Mouse (Mus musculus) heart, postnatal 36 days (tissue): ENCODE measurements around the gene Acadvl. TPM values are rescaled to one million over a fixed set of nuclear protein-coding genes. Genes with fewer than 3 reads are reported as not detected.

Experiments
- DNase-seq, 2 experiments: peaks; one replicate each; pipeline ENCODE4 v3.0.0; 2021 to 2022
- intact Hi-C: fragments of 180-260 bp; cut with DNase I; formaldehyde crosslinking; loops from one replicate; pipeline ENCODE4 v1.15.1; 2025
- total RNA-seq, 2 experiments: library from RNA; stranded (reverse); gene quantifications; 2 replicates each; pipeline ENCODE4 v1.2.3; 2021

The Acadvl gene
- total RNA-seq, 2 experiments from 2014 or later: 1,292 to 1,425 TPM

DNA sequence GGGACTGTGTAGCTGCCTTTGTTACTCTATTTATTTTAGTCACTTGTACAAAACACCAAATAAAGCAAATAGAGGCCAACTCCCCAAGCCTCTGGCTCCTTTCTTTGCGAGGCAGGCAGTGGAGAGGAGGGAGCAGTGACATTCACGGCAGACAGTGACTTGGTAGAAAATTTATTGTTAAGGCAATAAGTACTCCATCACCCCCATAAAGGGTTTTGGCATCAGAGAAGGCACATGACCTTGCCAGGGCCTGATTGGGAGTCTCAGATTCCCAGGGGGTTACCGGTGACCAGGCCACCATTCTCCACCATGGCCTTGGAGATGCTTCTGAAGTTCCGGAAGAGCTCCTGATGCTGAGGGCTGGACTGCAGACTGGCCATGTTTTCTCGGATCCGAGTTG is 5.2 kb downstream of the Acadvl start:
- DNase-seq: no peak
- intact Hi-C loops: no loop called here

- intact Hi-C loops: no loop called here
- DNase-seq: no peak
These were observed 9.7 kb downstream of the Acadvl start for GRCm38 (mm10) chr11:70005521-70005920.

DNA sequence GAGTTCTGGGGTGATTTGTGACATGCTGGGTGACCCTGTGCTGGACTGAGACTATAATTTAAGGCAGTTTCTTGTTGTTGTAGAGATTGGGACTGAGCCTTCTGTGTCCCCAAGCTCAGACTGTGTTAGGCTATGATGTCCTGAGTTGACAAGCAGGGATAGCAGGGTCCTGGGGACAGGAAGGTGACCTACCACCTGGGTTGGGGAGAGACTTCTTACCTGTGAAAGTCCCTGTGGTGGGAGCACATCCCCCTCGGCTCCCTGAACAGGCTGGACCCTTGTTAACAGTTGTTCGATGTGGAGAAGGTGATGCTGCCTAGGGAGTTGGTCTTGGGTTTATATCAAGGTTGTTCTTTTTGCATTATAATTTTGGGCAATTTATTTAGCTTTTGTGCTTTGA is 12.7 kb downstream of the Acadvl start:
- intact Hi-C loops: no loop called here
- no peak for DNase-seq

GRCm38 (mm10) chr11:70001865-70002264 is 13.3 kb downstream of the Acadvl start:
- intact Hi-C loops: loop anchor here (2.0 kb wide), 1 partner anchor 13 kb away; the partner anchor contains the start of gene Acadvl
- DNase-seq: no peak

GRCm38 (mm10) chr11:70001159-70001558 is 14.1 kb downstream of the Acadvl start:
- DNase-seq: no peak
- intact Hi-C loops: loop anchor here (2.0 kb wide), 1 partner anchor 14 kb away; the partner anchor contains the start of gene Acadvl

DNA sequence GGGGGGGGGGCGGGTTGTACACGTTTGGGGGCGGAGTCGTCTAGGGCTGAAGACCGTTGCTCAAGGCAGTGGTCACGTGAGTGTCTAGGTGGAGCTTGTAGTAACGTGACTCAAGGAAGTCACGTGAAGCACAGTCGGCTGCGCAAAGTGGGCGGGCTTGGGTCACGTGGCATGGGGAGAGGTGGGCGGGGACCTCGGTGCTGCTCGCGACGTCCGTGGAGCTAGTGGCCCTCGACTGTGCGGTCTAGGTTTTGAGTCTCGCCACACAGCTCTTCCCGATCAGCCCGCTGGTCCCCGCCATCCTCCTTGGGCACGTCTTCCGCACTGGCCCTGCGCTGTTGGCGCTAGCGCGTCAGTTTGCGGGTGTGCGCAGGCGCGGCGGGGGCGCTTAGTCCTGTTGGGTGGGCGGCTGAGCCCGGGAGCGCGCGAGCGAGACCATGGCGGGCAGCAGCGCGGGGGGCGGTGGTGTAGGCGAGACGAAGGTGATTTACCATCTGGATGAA is 14.8 kb downstream of the Acadvl start, which contains the start of gene Dvl2:
Gene Dvl2, plus strand, starts transcription at position 200 of the 503 bp plus-strand sequence.
- intact Hi-C loops: loop anchor here (2.0 kb wide), 1 partner anchor 14 kb away; the partner anchor contains the start of gene Acadvl

DNA sequence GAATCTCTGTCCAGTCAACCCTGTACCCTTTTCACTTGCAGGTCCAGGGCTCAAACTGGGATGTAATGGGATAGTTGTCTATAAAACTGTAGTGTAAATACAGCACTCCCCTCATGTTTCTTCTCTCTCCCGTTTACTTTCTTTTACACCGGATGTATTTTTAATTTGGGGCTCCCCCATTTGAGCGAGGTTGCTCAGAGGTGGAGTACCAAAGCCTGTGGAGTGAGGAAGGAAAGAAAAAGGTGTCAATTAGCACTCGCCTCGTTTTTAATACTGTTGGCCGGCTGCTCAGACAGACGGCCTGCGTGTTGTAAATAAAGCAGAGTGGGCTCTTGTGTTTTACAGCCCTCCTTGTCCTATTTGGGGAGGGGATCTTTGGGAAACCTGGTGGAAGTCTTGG is 15.5 kb downstream of the Acadvl start:
- DNase-seq: no peak
- intact Hi-C loops: loop anchor here (2.0 to 10.0 kb wide), 3 partner anchors 15 to 655 kb away; partner anchors contain the start of genes Acadvl, Eno3, Kdm6b and Pfn1

More for the DNA sequence above, 14.8 kb downstream of the Acadvl start, which contains the start of gene Dvl2:
- DNase-seq: peak; percentile 85

DNA sequence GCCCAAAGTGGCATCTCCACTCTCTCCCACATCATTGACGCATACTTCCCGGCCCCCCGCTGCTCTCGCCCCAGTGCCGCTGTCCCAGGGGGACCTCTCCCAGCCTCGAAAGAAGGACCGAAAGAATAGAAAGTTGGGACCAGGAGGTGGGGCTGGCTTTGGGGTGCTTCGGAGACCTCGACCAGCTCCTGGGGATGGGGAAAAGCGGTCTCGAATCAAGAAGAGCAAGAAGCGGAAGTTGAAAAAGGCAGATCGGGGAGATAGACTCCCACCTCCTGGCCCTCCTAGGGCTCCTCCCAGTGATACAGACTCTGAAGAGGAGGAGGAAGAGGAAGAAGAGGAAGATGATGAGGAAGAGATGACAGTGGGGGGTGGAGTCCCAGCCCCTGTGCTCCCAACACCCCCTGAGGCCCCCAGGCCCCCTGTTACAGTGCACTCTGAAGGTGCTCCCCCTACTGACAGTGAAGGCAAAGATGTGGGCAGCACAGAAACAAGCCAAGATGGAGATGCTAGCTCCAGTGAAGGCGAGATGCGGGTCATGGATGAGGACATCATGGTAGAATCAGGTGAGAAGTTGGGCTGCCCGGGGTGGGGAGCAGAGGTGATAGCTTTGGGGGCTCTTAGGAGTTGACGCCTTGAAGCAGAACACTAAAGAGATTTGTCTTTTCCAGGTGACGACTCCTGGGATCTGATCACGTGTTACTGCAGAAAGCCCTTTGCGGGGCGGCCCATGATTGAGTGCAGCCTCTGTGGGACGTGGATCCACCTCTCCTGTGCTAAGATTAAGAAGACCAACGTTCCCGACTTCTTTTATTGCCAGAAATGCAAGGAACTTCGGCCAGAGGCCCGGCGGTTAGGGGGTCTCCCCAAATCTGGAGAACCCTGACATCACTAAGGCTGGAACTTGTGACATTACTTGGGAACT is 16.4 kb downstream of the Acadvl start:
- intact Hi-C loops: loop anchor here (10.0 kb wide), 2 partner anchors 584 to 656 kb away; partner anchors contain the start of genes Eno3, Kdm6b and Pfn1
- no peak for DNase-seq

DNA sequence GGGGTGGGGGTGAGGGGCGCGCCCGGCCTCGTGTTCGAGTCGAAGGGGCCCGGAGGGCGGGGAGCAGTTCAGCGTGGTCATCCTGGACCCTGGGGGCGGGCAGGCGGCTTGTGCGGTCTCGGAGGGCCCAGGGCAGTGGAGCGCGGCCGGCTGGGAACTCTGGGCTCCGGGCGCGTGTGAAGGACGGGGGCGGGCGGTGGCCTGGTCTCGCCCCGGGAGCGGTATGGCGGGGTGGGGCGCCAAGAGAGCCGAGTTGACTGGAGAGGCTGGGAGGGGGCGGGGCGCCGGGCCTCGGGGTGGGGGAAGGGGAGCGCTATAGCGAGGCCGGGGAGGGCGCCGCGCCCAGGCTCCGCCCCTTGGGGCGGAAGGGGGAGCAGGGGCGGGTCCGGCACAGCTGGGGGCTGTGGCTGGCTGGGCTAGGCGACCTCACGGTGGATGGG is 18.1 kb downstream of the Acadvl start:
- DNase-seq: peak; percentile 89 to 92
- intact Hi-C loops: loop anchor here (10.0 kb wide), 2 partner anchors 582 to 658 kb away; partner anchors contain the start of genes Eno3, Kdm6b and Pfn1

GRCm38 (mm10) chr11:69996161-69997061 is 18.8 kb downstream of the Acadvl start:
- peak; percentile 61 to 65 for DNase-seq
- intact Hi-C loops: loop anchor here (10.0 kb wide), 2 partner anchors 582 to 658 kb away; partner anchors contain the start of genes Eno3, Kdm6b and Pfn1

GRCm38 (mm10) chr11:69995391-69995960 is 19.7 kb downstream of the Acadvl start, which contains the start of gene Phf23:
TSS of gene Phf23 (plus strand) at chr11:69995777.
- DNase-seq: peak; percentile 94 to 95
- intact Hi-C loops: loop anchor here (2.0 to 10.0 kb wide), 3 partner anchors 15 to 659 kb away; partner anchors contain the start of genes Ctdnep1, Eno3, Kdm6b and Pfn1

DNA sequence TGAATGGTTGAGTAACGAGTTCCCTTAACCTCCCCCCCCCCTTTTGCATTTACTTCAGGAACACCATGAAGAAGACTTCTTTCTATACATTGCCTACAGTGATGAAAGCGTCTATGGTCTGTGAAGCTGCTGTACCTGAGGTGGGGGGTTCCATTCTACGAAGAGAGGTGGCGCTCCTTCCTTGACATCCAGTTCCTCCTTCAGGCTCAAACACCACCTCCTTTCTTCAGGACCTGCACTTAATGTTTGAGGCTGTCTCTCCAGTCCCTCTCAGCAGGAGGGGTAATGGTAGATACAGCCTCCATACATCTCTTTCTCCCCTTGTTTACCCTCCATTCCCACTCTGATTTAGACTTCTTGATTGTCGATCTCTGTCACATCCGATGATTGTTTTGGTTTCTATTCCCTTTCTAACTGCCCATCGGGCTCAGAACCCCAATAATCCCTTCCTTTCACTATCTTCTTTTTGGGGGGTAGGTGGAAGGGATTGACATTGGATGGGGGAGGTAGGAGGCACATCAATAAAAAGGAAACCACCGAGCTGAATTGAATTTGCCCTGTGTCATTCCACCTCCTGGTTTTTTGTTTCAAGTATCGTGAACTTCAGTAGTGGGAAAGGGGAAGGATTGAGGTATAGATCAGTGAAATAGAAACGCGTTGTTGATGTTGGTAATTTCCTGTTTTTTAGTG is 20.7 kb downstream of the Acadvl start:
- intact Hi-C loops: loop anchor here (2.0 to 10.0 kb wide), 3 partner anchors 14 to 660 kb away; partner anchors contain the start of genes Ctdnep1, Eno3, Kdm6b and Pfn1
- no peak for DNase-seq

GRCm38 (mm10) chr11:69992932-69993331 is 22.3 kb downstream of the Acadvl start:
- intact Hi-C loops: loop anchor here (10.0 kb wide), 2 partner anchors 578 to 662 kb away; partner anchors contain the start of genes Eno3, Kdm6b and Pfn1
- DNase-seq: no peak

GRCm38 (mm10) chr11:69992396-69992795 is 22.8 kb downstream of the Acadvl start:
- intact Hi-C loops: loop anchor here (10.0 kb wide), 2 partner anchors 578 to 662 kb away; partner anchors contain the start of genes Eno3, Kdm6b and Pfn1
- no peak for DNase-seq

- DNase-seq: no peak
These were observed 23.5 kb downstream of the Acadvl start for GRCm38 (mm10) chr11:69991711-69992110.

GRCm38 (mm10) chr11:69990850-69991691 is 24.1 kb downstream of the Acadvl start, which contains the start of gene Gabarap:
TSS of gene Gabarap (plus strand) at chr11:69991143.
- intact Hi-C loops: loop anchor here (10.0 kb wide), 2 partner anchors 576 to 664 kb away; partner anchors contain the start of genes Eno3, Kdm6b and Pfn1
- peak; percentile 94 to 95 for DNase-seq

More at GRCm38 (mm10) chr11:69991711-69992110, 23.5 kb downstream of the Acadvl start:
- intact Hi-C loops: loop anchor here (10.0 kb wide), 2 partner anchors 577 to 663 kb away; partner anchors contain the start of genes Eno3, Kdm6b and Pfn1

GRCm38 (mm10) chr11:69989949-69990348 is 25.3 kb downstream of the Acadvl start:
- DNase-seq: no peak
- intact Hi-C loops: loop anchor here (10.0 kb wide), 2 partner anchors 575 to 665 kb away; partner anchors contain the start of genes Eno3, Kdm6b and Pfn1
